Mouse (Mus musculus) olfactory bulb, adult 2 months (tissue): ENCODE measurements around the gene Il2rb.

ENCODE experiments used
- CTCF ChIP-seq: fragments of 200-500 bp; IDR thresholded peaks from 2 replicates; pipeline ENCODE4 v1.5.1; 2012; ENCODE audit warnings: low read depth, mild to moderate bottlenecking, low read length, moderate library complexity; ENCODE audit not compliant: insufficient read depth
- POLR2A ChIP-seq: fragments of 200-500 bp; IDR thresholded peaks from 2 replicates; pipeline ENCODE4 v1.6.1; 2012; ENCODE audit warnings: mild to moderate bottlenecking, low read depth, low read length, moderate library complexity; ENCODE audit not compliant: insufficient read depth

DNA sequence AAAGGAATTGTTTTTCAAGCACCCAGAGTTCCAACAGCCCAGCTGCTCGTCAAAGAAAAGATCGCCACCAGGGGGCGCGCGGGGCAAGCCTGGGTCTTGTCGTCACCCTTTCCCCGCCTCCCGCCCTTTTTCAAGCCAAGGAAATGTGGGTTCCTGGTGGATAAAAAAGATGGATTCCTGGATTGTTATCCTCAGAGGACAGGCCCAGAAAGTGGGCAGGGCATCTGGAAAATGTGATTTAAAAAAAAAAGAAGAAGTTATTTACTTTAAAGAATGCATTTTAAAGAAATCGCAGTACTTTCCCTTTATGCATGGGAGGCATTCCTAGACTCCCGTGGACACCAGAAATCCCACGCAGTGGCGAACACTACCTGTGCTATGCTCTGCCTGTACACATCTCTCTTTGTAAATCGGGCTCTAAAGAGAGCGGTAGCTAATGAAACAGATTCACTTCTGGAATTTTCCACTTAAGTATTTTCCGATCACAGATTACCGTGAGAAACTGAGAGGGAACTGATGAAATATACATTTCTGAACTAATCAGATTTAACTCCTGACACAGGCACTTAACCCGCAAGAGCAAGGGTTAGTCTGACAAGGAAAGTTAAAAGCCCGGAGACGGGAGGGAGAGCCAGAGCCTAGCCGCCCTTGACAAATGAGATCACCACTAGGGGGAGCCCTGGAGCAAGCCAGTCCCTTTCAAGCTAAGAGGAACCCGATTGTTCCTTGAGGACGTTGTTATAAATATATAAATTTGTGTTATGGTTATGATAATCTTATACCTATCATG is 47.1 kb downstream of the Il2rb start:
- TF ChIP-seq POLR2A (no peak), CTCF (peak; percentile 81)
